Mouse (Mus musculus) limb, embryonic 10.5 days (tissue): ENCODE measurements at regions not wholly inside any gene's neighbourhood (a gene's known extent, or its start where the extent isn't known, plus 50 kb on each side); places are given as distances from the start of the nearest gene placed in this dataset.
"Not testable (repeated sequence)": the region's sequence is repeated elsewhere in the genome, so short reads cannot be mapped to it uniquely, and the experiment has no call there.

Source experiments
- DNase-seq: peaks from one replicate; pipeline ENCODE4 v3.0.0-alpha.2; 2017; ENCODE audit warnings: low spot score
- H3K27ac ChIP-seq: fragments of 300-500 bp; sonication (generic); 2 replicates; pipeline ENCODE4 v1.5.1; 2016; ENCODE audit warnings: mild to moderate bottlenecking
- H3K27me3 ChIP-seq: fragments of 300-500 bp; sonication (generic); 2 replicates; pipeline ENCODE4 v1.6.1; 2016; ENCODE audit warnings: low read depth, mild to moderate bottlenecking; ENCODE audit not compliant: poor library complexity, severe bottlenecking
- H3K36me3 ChIP-seq: fragments of 300-500 bp; sonication (generic); 2 replicates; pipeline ENCODE4 v1.6.1; 2016; ENCODE audit warnings: mild to moderate bottlenecking, moderate library complexity
- H3K4me1 ChIP-seq: fragments of 300-500 bp; sonication (generic); 2 replicates; pipeline ENCODE4 v1.6.1; 2016
- H3K4me3 ChIP-seq: fragments of 300-500 bp; sonication (generic); 2 replicates; pipeline ENCODE4 v1.5.1; 2016; ENCODE audit warnings: mild to moderate bottlenecking, moderate library complexity
- H3K9me3 ChIP-seq: fragments of 300-500 bp; sonication (generic); replicated peaks from 2 replicates; pipeline ENCODE4 v1.6.1; 2016; ENCODE audit warnings: mild to moderate bottlenecking
- WGBS: fragments of 180-500 bp; shearing (Covaris S2); methylation state at CpG from one replicate; pipeline ENCODE4 v1.1.7; 2016; 5-methylcytosine and 5-hydroxymethylcytosine counted together

GRCm38 (mm10) chr15:34027111-34027510 lies 330.6 kb downstream of the 9430069I07Rik start:
- not testable (repeated sequence) for DNase-seq, H3K4me1 ChIP-seq, H3K27me3 ChIP-seq, H3K4me3 ChIP-seq, H3K27ac ChIP-seq, H3K9me3 ChIP-seq, H3K36me3 ChIP-seq
- 80% methylated on average over 8 of the region's 8 CpGs for WGBS

DNA sequence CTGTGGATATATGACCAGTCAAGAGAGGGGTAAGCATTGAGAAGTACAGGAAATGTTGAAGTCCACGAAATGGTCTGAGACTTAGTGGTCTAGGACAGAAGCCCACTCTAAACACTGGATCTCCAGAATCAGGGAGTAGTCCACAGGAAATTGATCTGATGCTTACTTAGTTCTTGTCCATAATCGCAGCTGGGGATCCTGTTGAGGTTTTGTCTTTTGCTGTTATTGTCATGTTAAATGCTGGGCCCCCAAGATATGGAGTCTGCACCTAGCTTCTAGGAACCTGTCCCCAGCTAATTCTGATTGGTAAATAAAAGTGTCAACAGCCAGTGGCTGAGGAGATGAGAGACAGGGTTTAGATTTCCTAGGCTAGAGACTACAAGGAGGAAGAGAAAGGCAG lies 332.3 kb downstream of the 9430069I07Rik start:
- H3K4me1 ChIP-seq = no peaks in the 10 kb centered on the region
- no peak overlapping the region for H3K27ac ChIP-seq
- no peaks in the 10 kb centered on the region for H3K36me3 ChIP-seq
- no peaks in the 10 kb centered on the region for H3K9me3 ChIP-seq
- WGBS = 87% methylated on average over 2 of the region's 2 CpGs
- no peak overlapping the region for H3K4me3 ChIP-seq
- no peaks in the 10 kb centered on the region for H3K27me3 ChIP-seq
- no peak for DNase-seq

GRCm38 (mm10) chr15:34021857-34022256 lies 335.8 kb downstream of the 9430069I07Rik start:
- no peak overlapping the region for H3K27ac ChIP-seq
- WGBS = 27% methylated on average over 11 of the region's 11 CpGs
- H3K4me1 ChIP-seq = no peaks in the 10 kb centered on the region

DNA sequence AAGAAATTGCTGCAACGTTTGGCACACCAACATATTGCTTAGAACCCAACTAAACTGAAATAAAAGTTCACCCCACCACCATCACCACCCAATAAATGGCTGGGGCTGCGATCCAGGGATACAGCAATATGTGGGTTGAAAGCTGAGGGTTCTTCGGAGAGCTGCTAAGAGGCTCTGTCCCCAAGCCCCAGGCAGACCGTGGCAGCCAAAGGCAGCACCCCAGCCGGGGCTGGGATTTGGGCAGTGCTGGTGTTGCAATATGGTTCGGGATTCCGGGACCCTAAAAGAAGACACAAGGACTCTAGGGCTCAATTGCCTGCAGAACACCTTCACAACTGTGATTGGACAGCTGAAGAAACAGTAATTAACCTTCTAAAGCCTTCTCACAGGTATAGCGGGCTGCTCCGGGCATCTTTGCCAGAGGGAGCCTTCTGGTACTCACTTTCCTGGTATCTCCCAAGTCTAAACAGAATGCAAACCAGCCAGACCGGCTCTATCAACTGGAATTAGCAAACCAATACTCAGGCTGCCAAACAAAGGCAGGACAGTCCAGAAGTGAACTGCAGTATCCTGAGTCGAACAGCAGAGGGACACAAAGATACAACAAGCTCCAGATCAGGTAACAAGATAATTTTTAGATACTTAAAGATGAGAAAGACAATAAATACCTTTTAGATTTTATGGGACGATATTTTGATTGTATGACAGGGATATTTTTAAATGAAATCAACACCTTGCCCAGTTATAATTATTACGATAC lies 341.1 kb downstream of the 9430069I07Rik start:
- peak overlapping the region; percentile 11; the same call in 1 of the 2 replicates for H3K27ac ChIP-seq
- H3K27me3 ChIP-seq = no peaks in the 10 kb centered on the region
- peak; percentile 45 for DNase-seq
- no peaks in the 10 kb centered on the region for H3K9me3 ChIP-seq
- no peaks in the 10 kb centered on the region for H3K36me3 ChIP-seq
- 55% methylated on average over 13 of the region's 13 CpGs for WGBS
- no peak overlapping the region for H3K4me3 ChIP-seq
- no peaks in the 10 kb centered on the region for H3K4me1 ChIP-seq

More at GRCm38 (mm10) chr15:34021857-34022256, 335.8 kb downstream of the 9430069I07Rik start:
- H3K36me3 ChIP-seq = no peaks in the 10 kb centered on the region
- no peaks in the 10 kb centered on the region for H3K9me3 ChIP-seq
- H3K27me3 ChIP-seq = no peaks in the 10 kb centered on the region
- H3K4me3 ChIP-seq = no peak overlapping the region
- DNase-seq = peak; percentile 80

GRCm38 (mm10) chr15:34008591-34008990 lies 349.1 kb downstream of the 9430069I07Rik start:
- Histone ChIP-seq H3K9me3 (no peaks in the 10 kb centered on the region), H3K36me3 (no peaks in the 10 kb centered on the region), H3K4me3 (no peak overlapping the region), H3K27me3 (no peaks in the 10 kb centered on the region), H3K4me1 (no peaks in the 10 kb centered on the region), H3K27ac (no peak overlapping the region)
- WGBS = 59% methylated on average over 1 of the region's 1 CpGs
- DNase-seq = no peak

- DNase-seq = no peak
- H3K9me3 ChIP-seq = 0 out of 2 replicates have a peak, but pooled peaks cover 3% of the 10 kb centered on the region
- no peaks in the 10 kb centered on the region for H3K4me1 ChIP-seq
- H3K27me3 ChIP-seq = no peaks in the 10 kb centered on the region
- no peak overlapping the region for H3K27ac ChIP-seq
- WGBS = 86% methylated on average over 4 of the region's 4 CpGs
- H3K36me3 ChIP-seq = no peaks in the 10 kb centered on the region
- no peak overlapping the region for H3K4me3 ChIP-seq
Observed at GRCm38 (mm10) chr15:33992383-33992782, 365.3 kb downstream of the 9430069I07Rik start.

DNA sequence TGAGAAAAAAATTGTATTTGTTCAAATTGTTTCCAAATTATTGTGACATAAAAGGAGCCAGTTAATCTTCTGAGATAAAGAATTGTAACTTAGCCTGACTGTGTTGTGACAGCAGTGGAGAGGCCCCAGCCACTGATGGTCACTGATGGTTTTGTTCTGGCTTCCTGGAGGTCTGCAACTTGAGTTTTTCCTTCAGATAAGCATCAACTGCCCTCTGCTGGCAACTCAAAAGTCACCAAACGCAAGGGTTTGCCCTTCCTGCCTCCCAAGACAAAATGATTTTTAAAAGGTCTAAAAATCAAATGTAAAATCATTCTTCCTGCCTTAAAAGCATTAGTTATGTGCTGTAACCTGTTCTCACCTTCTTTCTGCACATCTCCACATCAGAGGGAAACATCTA lies 382.6 kb downstream of the 9430069I07Rik start:
- no peak for DNase-seq
- Histone ChIP-seq H3K36me3 (no peaks in the 10 kb centered on the region), H3K4me1 (no peaks in the 10 kb centered on the region), H3K4me3 (no peak overlapping the region), H3K27me3 (no peaks in the 10 kb centered on the region), H3K27ac (no peak overlapping the region), H3K9me3 (no peaks in the 10 kb centered on the region)
- WGBS = 31% methylated on average over 1 of the region's 1 CpGs

DNA sequence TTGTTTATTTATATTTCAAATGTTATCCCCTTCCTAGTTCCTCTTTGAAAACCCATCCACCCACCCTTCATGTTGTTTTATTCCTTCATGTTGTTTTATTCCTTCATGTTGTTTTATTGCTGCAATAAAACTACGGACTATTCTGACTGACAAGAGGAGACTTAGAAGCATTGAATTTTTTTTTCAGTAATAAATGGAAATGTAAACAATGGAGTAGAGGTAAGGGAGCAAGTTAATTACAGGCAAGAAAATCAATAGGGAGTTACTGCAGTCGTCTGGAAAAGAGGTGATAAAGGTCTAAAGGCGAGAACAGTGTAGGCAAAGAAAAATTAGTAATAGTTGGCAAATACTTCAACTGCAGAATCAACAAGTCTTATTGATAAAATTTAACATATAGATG lies 384.2 kb downstream of the 9430069I07Rik start:
- H3K9me3 ChIP-seq = no peaks in the 10 kb centered on the region
- no peaks in the 10 kb centered on the region for H3K27me3 ChIP-seq
- no peak for DNase-seq
- no peak overlapping the region for H3K27ac ChIP-seq
- WGBS = 70% methylated on average over 3 of the region's 3 CpGs
- H3K4me1 ChIP-seq = no peaks in the 10 kb centered on the region
- no peaks in the 10 kb centered on the region for H3K36me3 ChIP-seq
- no peak overlapping the region for H3K4me3 ChIP-seq

GRCm38 (mm10) chr15:33969409-33969808 lies 388.3 kb downstream of the 9430069I07Rik start:
- Histone ChIP-seq H3K27me3 (no peaks in the 10 kb centered on the region), H3K4me1 (no peaks in the 10 kb centered on the region), H3K9me3 (no peaks in the 10 kb centered on the region), H3K27ac (no peak overlapping the region), H3K4me3 (no peak overlapping the region), H3K36me3 (no peaks in the 10 kb centered on the region)
- DNase-seq = no peak
- 57% methylated on average over 1 of the region's 1 CpGs for WGBS

DNA sequence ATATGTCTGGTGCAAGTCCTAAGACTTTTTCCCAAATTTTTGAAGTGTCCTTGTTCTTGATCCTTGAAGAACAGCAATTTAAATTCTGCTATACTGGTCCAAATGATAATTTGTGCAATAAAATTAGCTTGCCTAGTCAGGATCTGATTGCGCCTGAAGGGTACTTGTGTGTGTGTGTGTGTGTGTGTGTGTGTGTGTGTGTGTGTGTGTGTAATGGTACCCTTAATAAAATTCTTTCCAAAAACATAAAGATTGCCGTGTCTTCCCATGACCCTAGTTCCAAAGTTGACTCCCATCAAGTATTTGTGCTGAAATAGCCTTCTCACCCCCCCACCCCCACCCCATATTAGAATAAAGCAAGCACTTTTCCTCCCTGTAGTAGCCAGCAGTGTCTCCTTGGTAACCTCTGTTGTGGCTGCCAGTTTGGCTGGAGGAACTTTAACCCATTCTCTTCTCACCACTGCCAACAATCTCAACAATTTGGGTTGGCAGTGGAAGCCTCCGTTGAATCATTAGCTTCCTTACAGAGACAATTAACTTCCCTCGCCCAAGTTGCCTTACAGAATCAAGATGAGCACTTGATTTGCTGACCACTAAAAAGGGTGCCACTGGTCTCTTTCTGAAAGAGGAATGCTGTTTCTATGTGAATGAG lies 422.5 kb downstream of the 9430069I07Rik start:
- WGBS = 87% methylated on average over 4 of the region's 4 CpGs
- Histone ChIP-seq H3K9me3 (no peaks in the 10 kb centered on the region), H3K4me3 (no peak overlapping the region), H3K4me1 (no peaks in the 10 kb centered on the region), H3K36me3 (no peaks in the 10 kb centered on the region), H3K27ac (no peak overlapping the region), H3K27me3 (no peaks in the 10 kb centered on the region)
- DNase-seq = no peak

DNA sequence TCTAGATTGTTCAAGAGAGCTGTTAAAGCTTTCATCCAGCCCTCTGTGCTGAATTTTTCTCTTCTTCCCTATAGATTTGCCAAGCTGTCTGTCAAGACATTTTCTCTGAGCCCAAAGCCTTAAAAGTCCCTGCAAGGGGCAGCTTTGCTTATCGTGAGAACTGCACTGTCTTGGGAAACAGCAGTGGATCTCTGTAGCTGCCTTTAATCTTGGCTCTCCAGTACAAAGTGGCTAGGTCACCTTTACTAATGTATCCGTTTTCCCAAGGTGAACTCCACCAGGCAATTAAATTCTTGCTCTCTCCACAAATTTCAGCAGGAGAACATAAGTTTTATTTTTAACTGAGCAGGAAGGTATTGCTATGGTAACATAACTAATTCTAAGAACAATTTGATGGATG lies 431.2 kb downstream of the 9430069I07Rik start:
- WGBS = 67% methylated on average over 2 of the region's 2 CpGs

DNA sequence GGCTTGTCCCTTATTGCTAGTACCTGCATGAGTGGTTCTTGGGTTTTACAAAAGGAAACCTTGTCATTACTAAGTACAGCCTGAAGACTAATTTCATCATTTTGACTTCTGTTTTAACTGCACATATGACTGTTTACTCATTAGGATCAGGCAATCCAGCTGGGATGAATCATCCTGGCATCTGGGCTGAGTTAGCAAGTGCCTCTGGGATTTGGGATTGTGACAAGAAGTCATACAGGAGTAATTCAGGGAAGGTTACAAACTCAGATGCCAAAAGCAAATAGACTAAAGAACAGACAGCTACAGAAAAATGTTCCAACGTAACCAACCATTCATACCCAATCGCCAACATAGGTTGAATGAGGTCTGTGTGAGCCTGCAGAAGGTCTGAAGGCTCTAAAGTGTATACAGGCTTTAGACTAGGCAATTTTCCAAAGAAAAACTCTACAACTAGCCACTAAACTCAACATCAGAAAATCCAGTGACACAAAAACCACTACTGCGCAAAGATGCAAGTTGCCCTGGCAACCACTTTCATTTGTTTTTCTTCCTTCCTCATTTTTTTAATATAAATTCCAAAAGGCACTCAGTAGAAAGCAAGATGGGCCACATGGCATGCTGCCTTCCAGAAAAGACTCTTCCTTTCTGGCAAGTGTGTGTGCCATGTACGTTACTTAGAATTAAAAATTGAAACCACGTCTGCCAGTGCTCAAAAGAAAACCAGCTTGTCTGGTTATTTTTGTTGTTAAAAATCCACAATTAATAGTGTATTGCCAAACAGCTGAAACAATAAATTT lies 433.4 kb downstream of the 9430069I07Rik start:
- Histone ChIP-seq H3K27ac (no peak overlapping the region), H3K4me3 (no peak overlapping the region), H3K36me3 (no peaks in the 10 kb centered on the region), H3K9me3 (no peaks in the 10 kb centered on the region), H3K4me1 (peaks cover 3% of the 10 kb centered on the region; the same call in 1 of the 2 replicates), H3K27me3 (no peaks in the 10 kb centered on the region)
- 84% methylated on average over 5 of the region's 5 CpGs for WGBS
- DNase-seq = peak; percentile 42

More for the DNA sequence above, 431.2 kb downstream of the 9430069I07Rik start:
- H3K27me3 ChIP-seq = no peaks in the 10 kb centered on the region
- H3K36me3 ChIP-seq = no peaks in the 10 kb centered on the region
- no peak overlapping the region for H3K4me3 ChIP-seq
- H3K4me1 ChIP-seq = peaks cover 3% of the 10 kb centered on the region; the same call in 1 of the 2 replicates
- H3K9me3 ChIP-seq = no peaks in the 10 kb centered on the region
- DNase-seq = no peak
- H3K27ac ChIP-seq = no peak overlapping the region

DNA sequence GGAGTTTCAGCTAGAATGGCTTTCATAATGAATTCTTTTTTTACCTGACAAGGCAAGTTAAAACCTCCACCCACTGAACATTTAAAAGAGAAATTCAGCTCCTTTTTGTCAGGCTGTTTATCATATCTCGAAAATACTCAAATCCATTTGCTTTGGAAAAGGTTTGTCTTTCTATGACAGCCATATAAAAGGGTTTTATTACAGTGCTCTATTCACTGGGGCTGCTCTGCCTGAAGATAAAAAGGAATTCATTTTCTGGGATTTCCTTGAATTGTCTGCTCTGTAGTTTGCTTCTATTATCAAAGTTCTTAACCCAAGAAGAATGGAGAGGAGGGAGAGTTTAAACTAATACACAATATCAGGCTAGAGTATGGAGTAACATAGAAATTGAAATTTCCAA lies 442.8 kb downstream of the 9430069I07Rik start:
- WGBS = 72% methylated on average over 1 of the region's 1 CpGs
- Histone ChIP-seq H3K27ac (no peak overlapping the region), H3K4me3 (no peak overlapping the region), H3K27me3 (no peaks in the 10 kb centered on the region), H3K9me3 (no peaks in the 10 kb centered on the region), H3K36me3 (no peaks in the 10 kb centered on the region), H3K4me1 (0 out of 2 replicates have a peak, but pooled peaks cover 4% of the 10 kb centered on the region)
- DNase-seq = no peak
